Mouse (Mus musculus) layer of hippocampus, adult 11-12 months (tissue): Measurements from ENCODE around the gene Nckap5.
"Not testable (repeated sequence)": the region's sequence is repeated elsewhere in the genome, so short reads cannot be mapped to it uniquely, and the experiment has no call there.

Experiments used
- DNase-seq: peaks from one replicate; pipeline ENCODE4 v3.0.0; 2022; ENCODE audit warnings: low spot score

Gene Nckap5

GRCm38 (mm10) chr1:126018654-126019053, 811.9 kb downstream of the Nckap5 start:
- DNase-seq = not testable (repeated sequence)

DNA sequence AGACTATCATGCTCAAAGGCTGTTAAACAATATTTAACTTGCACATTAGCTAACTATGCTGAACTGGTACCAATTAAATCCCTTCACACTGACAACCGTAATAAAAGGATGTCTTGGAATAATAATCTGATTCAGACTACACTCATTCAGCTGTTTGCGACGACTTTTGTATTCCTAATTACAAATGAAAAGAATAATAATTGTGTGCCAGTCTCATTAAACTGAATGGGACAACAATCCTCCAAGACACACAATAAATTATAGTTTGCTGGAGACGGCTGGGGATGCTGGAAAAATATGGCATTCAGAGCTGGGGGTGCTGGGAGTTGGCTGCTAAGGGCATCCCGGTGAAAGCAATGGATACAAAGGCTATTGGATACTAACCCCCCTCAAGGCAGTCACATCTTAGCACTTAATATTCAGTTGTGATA, 818.9 kb downstream of the Nckap5 start:
- DNase-seq = no peak

- no peak for DNase-seq
Measured at GRCm38 (mm10) chr1:126007571-126007970, 823.0 kb downstream of the Nckap5 start.

DNA sequence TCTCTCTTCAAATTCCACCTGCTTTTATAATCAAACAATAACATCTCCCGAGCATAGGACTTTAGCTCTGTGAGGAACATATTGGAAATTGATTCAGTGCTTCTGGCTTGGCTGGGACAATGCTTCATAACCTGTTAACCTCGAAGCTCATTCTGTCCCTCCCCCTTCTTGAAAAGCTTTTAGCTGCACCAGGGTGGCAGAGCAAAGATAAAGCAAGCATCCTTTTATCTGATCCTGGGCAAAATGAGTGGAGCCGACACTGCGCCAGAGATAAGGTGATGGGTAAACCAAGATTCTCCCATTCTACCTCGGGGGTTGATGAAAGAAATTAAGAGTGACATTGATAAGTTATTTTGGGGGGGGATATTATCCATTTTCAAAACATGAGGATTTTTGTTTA, 824.9 kb downstream of the Nckap5 start:
- no peak for DNase-seq

DNA sequence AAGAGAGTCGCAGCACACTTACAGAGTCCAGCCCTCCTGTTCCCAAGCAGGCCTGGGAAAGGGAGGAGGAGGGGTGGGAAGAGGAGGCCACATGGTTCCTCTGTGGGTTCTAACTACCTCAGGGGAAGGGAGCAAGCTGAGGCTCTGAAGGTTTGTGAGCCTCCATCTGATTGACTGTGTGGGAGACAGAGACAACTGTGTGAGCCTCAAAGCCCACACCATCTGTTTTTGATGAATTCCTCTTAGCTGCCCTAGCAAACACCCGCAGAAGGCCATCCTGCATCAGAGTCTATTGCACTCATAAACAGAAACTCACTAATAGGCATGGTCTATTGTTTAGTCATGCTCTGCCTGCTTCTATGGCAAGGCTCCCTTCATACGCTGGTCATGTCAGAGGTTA, 834.1 kb downstream of the Nckap5 start:
- peak; percentile 16 for DNase-seq

DNA sequence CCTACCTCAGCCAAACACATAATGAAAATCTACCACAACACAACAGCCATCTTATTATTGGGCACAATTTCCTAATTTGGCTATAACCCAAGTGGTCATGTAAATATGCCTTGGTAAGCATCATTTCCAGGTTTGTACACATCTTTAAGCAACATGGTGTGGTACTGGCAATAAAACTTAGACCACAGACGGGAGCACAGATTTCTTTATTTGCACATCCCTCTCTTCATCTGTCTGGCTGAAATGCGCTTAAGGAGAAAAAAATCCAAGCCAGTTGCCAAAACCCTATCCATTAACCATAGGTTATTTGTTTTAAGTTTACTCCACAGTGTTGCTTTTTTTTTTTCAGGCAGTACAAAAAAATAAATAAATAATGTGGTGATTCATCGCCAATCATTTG, 842.8 kb downstream of the Nckap5 start:
- peak; percentile 19 for DNase-seq

DNA sequence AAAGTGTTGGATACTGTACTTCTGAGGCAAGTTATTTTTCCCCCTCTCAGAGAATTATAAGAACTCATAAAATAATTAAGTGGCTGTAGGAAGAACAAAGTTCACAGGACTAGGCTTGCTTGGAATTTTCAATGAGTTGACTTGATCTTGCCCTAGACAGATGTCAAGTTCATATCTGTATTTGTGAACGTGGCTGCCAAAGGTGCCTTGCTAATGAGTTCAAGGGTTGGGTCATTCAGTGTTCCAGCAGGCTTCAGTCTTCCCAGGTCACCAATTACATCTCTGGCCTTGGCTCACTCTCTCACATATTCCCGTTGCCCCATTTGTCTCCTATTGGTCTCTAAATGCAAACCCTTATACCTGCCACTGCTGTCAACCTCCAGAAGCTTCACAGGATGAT, 846.0 kb downstream of the Nckap5 start:
- DNase-seq = no peak

DNA sequence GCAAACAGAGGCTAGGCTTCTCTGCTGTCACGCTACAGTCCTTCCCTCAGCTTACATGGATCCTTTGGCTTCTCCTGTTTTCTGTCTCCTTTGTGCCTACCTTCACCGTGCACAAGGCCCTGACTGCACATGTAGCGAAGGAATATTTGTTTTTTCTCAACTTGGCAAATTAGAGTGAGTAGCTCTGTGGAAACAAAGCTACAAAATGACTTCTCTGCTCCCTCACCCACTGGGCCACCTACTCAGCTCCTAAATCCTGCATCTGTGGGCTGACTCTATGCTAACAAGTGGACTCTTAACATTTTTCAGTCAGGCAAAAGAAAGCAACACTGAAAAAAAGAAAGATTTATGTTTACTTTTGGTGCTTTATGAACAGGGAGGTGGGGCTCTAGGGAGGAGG, 856.0 kb downstream of the Nckap5 start:
- no peak for DNase-seq

DNA sequence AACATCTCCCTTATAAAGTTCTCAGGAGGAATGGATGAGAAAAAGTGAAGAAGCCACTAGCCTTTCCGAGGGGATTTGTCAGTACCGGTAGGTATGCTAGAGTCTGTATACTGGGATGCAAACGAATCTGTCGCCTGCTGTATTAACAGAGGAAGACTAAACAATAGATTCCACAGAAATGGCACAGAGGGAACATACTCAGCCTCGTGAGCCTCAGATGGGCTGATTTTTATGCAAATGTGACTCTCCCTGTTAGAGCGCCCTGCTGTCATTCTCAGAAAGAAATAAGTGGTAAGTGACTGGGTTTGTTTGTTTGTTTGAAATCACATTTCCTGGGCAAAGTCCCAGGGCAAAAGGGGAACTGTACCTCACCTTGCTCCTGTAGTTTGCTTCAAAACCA, 858.7 kb downstream of the Nckap5 start:
- no peak for DNase-seq

DNA sequence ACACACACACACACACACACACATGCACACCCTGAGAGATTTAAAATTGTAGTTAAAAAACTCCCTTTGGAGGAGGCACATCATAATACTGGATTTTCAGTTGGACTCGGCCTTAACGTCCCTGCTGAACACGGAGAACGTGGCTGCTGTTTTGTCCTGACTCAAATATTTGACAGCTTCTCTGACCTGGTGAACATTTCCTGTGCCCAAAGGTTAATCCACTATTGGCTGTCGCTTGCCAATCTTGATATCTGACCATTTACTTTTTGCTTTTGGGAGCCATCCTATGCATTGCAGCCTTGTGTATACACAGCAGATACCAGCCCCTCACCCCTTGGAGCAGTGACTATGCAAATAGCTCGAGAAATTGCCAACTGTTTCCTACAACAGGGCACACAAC, 862.9 kb downstream of the Nckap5 start:
- no peak for DNase-seq

DNA sequence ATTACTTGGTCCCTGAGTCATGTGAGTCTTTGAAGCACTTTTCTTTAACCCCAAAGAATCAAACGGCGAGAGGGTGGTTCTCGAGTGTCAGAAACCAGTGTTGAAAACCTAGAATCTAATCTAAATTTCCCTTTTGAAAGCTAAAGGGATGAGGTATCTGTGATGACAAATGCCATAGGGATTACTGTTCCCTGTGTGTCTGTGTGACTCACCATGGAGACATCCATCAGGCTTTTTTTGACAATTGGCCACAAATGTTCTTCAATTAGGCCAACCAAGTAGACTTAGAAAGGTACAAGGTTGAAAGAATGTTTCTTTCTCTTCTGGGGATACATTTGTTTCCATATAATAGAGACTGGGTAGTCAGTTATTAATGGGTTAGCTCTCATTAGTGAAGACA, 879.6 kb downstream of the Nckap5 start:
- DNase-seq = no peak

GRCm38 (mm10) chr1:125949076-125949475, 881.5 kb downstream of the Nckap5 start:
- peak; percentile 21 for DNase-seq

DNA sequence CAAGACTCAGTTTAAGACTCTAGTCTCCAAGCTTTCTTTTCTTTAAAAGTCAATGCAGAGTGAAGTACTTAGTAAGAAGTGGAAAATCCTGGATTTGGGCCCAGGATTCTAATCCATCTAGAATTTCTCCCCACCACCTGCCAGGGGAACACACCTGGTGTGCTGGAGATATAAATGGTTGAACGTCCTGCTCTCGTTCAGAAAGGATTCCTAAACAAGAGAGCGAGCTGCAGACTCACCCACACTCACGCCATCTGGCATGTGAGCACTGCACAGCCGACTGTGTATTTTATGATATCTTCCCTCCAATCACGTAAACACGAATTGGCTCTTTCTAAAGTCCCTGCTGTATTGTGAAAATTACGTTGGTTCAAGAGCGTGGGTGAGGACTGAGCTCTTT, 885.5 kb downstream of the Nckap5 start:
- DNase-seq = peak; percentile 72

DNA sequence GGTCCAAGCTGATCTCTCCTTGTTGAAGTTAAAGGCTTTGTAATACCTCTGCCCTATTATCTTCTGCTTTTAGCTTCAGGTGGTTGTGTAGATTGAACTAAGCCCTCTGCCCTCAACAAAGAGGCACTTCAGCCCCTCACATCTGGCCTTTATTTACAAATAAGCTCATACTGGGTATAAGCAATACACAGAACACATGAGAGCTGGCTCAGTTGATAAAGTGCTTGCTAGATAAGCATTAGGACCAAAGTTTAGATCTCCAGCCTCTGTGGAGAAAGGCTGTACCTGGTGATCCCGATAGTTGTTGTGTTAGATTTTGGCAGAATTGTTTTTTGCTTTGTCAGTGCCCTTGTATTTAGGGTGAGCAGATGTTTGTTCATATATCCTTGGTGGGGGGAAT, 887.3 kb downstream of the Nckap5 start:
- DNase-seq = no peak

DNA sequence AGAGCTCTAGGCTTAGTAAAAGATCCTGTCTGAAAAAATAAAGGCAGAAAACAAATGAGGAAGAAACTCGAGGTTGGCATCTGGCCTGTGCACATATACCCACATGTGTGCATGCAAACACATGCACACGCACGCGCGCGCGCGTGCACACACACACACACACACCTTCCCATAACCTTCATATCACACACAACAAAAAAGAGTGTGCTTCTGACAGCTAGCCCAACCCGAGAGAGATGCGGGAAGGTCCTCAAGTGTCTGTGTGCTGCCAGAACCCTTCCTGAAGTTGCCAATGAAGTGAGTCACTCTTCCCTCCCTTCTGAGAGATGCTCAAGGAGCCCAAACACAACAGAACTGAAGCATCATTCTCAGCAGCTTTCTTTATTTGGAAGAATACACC, 905.1 kb downstream of the Nckap5 start:
- no peak for DNase-seq

- DNase-seq = no peak
Measured at GRCm38 (mm10) chr1:125923062-125923461, 907.5 kb downstream of the Nckap5 start.

DNA sequence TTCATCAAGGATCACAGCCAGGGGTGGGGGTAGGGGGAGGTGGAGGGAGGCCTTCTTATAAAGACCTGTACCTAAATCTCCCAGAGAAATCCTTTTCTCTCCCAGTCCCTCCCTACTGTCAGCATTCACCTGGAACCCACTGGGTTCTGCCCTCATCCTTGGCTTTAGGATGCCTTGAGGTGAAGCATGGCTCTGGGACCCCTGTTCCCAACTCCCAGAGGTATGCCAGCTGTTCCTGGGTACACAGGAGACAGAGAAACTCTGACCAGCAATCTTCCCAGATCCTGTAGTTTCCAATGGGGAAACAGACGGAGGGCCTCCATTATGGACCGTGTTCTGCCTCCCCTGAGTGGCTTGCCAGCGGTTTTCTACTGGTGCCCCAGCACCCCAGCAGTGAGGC, 909.9 kb downstream of the Nckap5 start:
- no peak for DNase-seq

DNA sequence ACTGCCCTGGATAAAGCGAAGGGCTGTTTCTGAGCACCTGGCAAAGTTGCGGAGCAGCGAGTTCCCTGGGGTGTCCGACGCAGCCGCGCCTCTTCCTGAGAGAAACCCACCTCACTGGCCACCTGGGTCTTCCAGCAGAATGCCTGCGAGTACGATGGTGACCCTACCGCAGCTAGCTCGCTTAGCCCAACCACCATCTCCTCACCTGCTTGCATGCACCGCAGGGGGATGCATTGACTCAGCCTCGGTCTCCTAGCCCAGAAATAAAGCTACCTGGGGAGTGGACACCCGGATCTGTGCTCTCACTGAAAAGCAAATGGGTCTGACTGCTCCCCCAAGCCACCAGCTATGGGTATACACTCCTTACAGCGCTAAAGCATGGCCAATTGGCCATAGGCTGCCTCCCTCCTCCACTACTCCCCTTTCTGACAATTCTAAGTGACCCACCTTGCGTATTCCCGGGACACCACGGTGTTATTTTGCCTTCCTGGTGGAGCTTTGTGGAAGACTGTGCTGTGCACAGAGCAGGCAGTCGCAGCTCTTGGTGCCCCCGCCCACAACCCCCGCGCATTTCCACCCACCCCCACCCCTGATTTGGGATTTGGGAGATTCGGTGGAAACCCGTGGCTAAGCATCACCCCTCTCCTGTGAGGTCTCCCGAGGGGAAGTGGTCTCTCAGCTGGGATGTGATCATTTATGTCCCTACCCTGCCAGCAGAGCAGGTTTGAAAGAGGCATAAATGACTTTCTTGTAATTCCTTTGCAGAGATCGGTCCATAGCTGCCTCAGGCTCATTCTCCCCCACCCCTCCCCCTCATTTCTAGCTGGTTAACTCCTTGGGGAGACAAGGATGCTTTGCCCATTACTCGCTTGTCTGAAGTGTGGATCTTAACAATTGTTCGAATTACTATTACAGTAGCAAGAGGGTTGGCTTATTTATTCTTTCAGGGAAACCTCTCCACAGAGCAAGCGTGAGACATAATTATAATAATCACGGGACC, 917.7 kb downstream of the Nckap5 start, which contains the start of gene Lypd1:
Gene Lypd1, minus strand, starts transcription at position 501 of the 1,000 bp plus-strand sequence.
- no peak for DNase-seq

- peak; percentile 40 for DNase-seq
Measured at GRCm38 (mm10) chr1:125911901-125912445, 918.6 kb downstream of the Nckap5 start.

DNA sequence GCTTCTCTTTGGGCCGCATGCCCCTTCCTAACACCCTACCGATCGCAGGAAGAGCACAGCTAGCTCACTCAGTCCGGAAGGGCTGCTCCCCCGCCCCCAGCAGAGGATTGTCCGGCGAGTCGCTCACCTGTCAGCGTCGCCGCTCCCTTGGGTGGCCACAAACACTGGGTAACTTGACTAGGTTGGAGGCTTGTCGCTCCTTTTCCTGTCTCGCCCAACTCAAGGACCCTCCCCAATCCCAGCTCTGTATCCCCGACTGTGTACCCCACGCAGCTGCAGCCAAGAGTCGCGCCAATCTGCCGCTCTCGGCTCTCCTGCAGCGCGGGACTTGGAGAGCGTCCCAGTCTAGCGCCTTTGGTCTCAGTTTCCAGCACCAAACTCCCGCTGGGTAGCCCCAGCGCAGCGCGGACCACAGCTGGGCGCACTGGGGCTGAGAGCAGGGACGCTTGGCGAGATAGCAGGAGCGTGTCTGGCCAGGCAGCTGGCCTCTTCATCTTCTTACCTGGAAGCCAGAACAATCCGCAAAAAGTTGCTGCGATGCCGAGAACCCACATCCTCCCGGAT, 919.2 kb downstream of the Nckap5 start:
- peak; percentile 22 for DNase-seq

- DNase-seq = no peak
Measured at GRCm38 (mm10) chr1:125910871-125911265, 919.7 kb downstream of the Nckap5 start.

GRCm38 (mm10) chr1:125910211-125910870, 920.3 kb downstream of the Nckap5 start:
- peak; percentile 25 for DNase-seq
